Mouse (Mus musculus) ovary, postnatal 36 days (tissue): ENCODE results near the gene Samd15.
"Not testable (repeated sequence)": the region's sequence is repeated elsewhere in the genome, so short reads cannot be mapped to it uniquely, and the experiment has no call there.

Source experiments
- DNase-seq: peaks from one replicate; pipeline ENCODE4 v3.0.0; 2022; ENCODE audit warnings: low spot score, mixed read lengths

Samd15 gene

DNA sequence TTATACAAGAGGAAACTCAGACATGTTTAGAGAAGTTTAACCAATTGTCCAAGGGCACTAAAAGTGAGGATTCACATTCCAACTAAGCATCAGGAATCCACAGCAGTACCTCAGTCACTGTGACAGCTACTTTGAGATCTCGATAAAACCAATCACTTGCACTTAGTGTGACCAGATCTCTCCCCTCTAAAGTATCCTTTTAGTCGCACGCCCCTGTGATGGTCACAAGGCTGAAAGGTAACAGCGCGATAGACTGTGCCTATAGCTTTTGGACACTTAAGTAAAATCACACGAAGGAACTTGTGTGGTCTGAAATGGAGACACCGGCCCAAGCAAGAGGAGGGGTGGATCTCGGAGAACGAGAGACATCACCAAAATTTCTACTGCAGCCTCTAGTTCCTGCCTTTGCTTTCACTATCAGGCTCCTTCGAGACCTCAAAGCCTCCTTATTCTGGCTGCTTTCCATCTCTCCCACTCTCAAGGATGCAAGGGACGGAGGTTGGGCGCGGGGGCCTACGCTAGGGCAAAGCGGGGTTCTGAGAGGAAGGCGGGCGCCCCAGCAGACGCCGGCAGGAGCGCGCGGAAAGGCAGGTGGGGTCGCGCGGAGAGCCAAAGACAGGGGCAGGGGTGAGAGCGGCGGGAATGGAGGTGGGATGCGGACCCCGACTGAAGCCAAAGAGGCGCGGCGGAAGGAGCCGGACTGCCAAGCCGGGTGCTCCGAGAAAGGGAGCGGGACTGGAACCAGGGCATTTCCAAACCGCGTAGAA lies at the start of gene Samd15:
Gene Samd15 (plus strand): TSS at position 518 of the 767 bp plus-strand sequence.
- DNase-seq: peak; percentile 43

- not testable (repeated sequence) for DNase-seq
These were observed 45.1 kb upstream of the Samd15 start for GRCm38 (mm10) chr12:87154448-87154847.

DNA sequence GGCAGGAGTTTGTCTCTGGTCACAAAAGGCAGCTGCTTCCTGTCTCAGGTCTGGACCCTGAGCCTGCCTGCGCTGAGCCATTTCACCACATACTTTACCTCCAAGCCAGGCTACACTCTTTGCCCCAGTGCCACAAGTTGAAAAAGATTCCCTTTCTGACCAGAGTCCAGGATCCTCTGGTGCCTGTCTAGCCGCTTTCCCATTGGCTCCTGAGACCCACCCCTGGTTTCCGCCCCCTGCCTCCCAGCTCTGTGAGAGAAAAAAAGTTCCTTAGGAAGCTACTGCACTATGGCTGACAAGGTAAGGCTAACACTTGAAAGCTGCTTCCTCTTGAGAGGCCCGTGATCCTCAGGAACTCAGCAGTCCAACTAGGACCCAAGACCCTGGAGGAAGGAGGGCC lies 42.2 kb upstream of the Samd15 start:
- no peak for DNase-seq

GRCm38 (mm10) chr12:87158099-87158498 lies 41.4 kb upstream of the Samd15 start:
- DNase-seq: no peak

DNA sequence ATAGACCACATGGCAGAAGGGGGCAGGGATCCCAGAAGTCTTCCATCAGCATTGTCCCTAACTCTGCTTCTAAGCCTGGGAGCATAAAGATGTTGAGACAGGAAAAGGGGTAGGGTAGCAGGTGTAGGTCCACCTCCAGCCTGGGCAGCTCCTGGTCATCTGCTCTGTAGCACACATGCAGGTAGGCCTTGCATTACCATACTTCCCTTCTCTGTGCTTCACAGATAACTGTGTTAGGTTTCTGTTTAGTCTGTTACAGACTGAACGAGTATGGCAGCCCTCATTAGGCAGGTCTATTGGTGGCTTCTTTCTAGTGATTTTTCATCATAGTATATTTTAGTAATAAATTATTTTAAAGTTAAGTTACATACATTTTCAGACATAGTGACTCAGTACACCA lies 39.2 kb upstream of the Samd15 start:
- DNase-seq: no peak

DNA sequence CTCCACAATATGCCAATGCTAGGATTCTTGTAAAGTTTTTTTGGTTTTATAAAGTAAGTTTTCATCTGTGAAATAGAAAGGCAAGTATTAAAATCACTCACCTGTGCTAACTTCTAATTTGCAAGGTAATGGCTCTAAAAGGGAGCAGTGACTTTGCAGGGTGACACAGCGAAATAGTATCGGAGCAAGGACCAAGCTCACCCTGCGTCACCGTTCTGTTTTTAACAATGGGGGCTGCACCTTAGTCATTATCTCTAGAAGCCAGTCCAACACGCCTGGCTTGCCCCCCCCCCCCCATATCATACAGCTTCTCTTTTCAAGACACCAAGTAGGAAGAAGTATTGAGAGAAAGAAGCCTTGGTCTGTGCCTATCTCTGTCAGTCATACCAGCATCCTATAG lies 38.7 kb upstream of the Samd15 start:
- no peak for DNase-seq

DNA sequence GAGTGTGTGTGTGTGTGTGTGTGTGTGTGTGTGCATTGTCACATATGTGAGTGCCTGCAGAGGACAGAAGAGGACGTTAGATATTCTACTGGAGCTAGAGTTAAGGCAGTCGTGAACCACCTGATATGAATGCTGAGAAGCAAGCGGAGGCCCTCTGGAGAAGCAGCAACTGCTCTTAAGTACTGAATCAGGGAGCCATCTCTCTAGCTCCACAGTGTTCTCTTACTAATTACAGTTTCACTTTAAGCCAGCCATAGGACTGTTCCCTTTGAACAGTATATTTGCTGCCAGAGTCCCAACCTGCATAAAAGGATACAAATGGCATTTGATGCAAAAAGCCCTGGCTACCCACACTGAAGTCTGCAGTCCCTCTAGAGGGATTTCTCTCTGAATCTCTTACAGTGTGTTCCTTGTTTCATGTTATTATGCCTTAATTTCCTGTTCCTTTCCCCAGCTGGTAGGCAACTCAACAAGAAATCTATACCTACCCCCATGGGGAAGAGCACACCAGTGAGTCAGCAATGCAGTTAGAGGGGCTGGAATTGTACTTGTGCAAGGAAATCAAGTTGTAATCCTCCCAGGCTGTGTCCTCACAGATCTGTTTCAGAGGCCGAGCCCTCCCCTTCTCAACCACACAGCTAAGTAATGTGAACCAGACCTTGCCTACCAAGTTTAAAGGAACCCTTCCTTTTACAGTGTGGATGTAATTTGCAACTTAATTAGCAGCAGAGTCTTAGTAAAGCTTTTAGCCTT lies 24.2 kb upstream of the Samd15 start:
- no peak for DNase-seq

GRCm38 (mm10) chr12:87177631-87178030 lies 21.9 kb upstream of the Samd15 start:
- DNase-seq: no peak

DNA sequence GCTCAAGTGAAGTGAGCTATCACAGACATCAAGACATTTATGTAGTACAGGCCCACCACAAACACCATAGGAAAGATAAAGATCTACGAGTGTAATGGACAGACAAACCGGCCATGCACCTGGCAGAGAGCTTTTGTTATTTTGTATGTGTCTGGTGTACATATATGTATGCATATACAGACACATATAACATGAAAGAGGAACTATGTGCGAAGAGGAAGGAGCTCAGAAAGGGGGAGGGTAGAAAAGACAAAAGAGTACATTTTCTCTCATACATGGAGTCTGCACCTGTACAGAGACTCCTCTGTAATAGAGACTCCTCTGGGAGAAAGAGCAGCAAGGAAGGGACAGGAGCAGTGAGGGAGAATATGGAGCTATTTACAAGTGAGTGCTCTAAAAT lies 6.5 kb upstream of the Samd15 start:
- DNase-seq: no peak

DNA sequence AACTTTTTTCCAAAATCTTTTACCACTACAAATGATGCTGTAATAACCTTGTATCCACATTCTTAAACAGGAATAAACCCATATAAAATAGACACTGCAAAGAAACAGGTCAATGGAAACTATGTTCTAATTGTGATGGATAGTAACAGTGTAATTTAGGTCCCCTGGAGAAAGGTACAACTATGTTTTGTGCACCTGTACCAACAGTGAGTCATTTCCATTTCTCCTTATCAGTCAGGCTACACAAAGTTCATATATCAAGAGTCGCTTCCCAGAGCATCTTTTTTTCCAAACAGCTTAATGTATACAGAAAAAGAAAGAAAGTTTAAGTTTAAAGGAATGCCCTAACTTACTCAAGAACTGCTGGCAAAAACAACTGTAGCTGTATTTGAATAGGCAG lies 4.5 kb upstream of the Samd15 start:
- DNase-seq: no peak

DNA sequence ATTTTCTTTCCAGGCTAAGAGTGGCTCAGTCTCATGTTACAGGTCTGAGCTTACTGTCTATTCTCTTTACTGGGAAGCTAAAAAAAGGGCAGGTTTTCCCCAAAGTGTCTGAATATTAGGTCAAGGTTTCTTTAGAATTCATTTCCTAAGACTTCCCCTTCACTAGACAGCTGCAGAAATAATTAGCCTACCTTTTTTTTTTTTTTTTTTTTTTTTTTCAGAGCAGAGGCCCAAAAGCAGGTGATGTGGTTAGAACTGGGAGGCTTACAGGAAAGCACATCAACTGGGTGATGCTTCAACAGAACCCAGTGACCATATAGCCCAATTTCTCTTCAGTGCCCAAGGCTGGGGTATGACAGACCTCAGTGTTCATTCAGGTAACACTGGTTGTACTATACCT lies 3.2 kb upstream of the Samd15 start:
- DNase-seq: no peak

GRCm38 (mm10) chr12:87198792-87199191 lies 731 bp upstream of the Samd15 start:
- no peak for DNase-seq

DNA sequence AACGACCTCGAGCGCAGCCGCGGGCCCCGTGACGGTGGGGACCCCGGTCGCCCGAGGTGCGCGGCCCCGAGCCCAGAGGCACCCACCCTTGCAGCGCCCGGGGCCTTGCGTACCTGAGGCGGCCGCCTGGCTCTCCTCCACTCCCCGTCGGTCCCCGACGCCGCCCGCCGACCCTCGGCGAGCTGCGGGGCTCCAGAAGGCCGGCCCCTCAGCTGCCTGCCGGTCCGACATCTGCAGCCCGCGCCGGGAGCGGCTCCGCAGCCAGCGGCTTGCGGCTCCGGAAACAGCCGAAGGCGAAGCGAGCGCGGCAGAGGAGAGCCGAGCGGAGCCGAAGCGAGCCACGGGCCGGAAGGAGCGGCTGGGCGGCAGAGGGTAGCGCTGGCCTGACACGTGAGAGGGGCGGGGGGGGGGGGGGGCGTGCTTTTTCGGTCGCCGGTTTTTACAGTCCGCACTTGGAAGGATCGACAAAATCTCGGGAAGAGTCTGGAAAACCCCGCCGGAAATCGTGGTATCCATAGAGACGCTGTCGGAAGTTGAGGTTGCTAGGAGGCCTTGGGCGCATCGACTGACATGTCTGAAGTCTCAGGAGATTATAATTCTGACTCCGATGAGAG lies 557 bp downstream of the Samd15 start, which contains the start of gene Tmed8:
Gene Tmed8 (minus strand): TSS at position 482 of the 614 bp plus-strand sequence.
- DNase-seq: peak; percentile 80

DNA sequence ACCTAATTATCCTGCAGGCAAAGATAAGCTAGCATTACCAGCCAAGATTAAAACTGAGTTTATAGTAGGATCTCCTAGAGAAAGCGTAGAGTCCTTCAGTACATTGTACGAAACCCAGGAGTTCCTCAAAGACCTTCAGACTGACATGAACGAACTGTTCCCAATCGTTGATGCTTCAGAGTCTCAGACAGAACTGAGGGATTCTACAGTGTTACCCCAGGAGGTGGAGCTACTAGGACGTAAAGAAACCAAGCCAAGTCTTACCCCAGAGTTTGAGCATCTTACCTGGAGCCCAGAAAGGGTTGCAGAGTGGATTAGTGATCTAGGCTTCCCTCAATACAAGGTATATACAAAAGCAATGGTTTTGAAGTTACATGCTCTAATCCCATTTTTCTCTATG lies 2.2 kb downstream of the Samd15 start:
- DNase-seq: no peak

DNA sequence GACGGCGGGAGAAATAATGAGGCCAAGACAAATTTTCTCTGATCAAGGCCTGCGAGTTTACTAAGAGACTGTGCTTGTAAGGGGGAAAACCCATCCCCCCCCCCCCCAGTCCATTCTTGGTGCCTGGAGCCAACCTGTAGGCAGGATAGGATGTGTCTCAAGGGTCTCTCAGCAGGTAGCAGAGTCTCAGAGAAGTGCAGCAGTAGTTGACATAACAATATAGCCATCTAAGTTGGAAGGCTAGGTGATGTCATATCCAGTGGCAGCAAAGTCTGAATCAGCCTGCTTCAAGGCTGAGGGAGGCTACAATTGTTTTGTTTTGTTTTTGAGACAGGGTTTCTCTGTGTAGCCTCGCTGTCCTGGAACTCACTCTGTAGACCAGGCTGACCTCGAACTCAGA lies 6.3 kb downstream of the Samd15 start:
- not testable (repeated sequence) for DNase-seq

DNA sequence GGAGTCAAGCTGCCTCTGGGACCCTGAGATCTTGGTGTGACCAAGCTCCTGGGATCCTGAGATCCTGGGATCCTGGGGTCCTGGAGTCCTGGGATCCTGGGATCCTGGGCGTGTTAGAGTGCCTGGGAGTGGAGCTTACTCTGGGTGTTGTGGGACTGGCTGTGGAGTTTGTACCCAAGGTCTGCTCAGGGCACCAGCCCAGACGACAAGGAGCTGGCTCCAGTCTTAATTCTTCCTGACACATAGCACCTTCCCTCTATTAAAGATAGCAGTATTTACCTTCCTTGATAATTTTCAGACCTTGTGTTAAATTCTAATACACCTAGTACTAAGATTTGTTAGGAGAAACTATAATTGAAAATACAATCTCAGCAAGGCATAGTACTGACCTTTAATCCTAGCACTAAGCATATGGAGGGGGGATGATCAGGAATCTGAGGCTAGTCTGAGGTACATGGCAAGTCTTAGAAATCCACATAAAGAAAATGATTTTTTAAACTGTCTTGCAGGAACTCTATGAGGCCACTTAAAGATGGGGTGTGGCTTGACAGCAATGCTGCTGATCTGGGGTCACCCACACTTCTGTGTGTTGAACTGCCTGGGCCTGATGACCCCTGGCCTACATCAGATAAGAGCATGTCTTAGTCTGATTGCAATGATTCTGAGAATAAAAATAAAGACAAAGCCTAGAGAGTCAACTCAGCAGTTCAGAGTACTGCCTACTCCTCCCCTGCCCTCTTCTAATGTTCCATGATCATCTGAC lies 13.5 kb downstream of the Samd15 start:
- DNase-seq: no peak

DNA sequence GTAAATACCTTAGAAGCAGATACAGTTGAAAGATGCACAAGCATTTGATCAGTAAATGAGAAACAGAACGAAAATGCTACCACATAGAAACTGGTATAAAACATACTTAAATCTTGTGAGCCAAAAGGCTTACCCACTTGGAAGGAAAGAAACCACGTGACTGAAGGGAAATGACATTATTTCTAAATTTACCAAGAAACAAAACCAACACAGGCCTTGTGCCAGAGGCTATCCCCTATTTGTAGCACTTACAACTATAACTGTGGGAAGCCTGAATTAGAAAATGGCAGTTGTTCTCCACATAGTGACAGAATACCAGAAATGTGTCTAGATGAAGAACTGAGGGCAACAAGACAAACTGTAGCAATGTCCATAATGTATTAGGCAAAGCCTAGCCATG lies 16.5 kb downstream of the Samd15 start:
- no peak for DNase-seq

DNA sequence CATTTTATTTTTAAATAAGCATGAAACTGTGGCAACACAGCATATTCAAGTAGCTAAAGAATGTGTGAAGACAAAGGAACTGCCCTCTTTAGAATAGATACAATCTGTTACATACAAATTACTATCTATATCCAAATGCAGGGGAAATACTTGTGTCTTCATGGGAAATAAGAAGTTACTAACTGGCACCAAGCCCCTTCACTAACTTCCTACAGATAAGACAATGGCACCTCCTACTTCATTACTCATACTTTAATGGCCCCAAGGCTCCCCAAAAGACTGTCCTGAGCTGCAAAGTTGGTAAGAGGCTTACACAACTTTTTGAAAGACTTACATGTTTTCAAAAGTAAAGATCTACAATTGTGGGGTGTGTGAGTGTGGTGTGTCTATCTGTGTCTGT lies 18.1 kb downstream of the Samd15 start:
- no peak for DNase-seq

DNA sequence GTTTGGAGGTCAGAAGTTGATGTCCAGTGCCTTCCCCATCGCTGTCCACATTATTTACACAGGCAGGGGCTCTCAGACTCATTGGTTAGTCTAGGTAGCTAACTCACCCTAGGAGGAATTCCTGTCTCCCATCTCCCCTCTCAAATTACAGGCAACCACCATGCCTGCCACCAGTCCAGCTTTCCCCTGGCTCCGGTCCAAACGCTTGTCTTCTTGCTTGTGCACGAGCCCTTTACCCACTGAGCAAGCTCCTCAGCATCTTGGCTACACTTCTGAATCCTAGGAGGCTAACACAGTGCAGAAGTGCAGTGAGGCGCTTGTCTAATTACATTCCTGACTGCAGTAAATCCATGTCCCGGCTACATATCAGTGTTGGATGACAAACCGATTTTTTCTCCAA lies 19.8 kb downstream of the Samd15 start:
- DNase-seq: no peak

DNA sequence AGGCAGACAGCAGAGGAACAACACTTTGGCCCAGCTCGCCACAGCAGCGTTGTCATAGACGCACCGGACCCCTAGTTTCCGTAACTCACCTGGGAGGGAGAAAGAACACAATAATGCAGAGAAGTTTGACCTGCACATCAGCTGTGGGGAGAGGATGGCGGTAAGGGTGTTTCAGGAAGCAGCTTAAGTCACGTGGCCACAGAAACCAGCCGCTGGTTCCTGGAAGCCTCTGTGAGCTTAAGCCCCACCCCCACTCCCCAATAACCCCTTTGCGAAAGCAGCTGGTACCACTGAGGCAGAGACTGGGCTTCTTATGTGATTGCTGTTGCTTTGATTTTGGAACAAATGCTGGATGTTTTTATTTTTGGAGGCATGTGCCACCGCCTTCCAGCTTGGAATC lies 25.4 kb downstream of the Samd15 start:
- no peak for DNase-seq

DNA sequence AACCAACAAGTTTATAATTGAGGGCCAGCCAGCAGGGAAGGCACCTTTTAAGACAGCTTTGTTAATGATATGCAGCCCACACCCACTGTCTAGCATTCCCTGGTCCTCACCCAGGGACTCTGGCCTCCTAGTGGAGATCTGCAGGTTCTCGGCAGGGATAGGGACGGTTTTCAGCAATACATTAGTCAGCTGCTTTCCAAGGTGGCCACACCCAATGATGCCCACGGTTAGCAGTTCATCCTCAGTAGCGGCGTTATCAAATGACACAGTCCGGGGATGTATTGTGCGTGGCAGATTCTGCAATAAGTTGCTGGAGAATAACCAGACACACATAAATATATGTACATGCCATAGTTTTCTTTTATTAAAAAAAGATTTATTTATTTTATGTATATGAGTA lies 27.3 kb downstream of the Samd15 start:
- DNase-seq: no peak

- DNase-seq: no peak
These were observed 30.1 kb downstream of the Samd15 start for GRCm38 (mm10) chr12:87229633-87230032.
